Mouse (Mus musculus): ENCODE results near the gene Tmub2. TPM values are rescaled to one million over a fixed set of nuclear protein-coding genes. Genes with fewer than 3 reads are reported as not detected.

Gene Tmub2
- 73.1 and 73.4 TPM in 2 replicates for polyA plus RNA-seq (2015; fragmentation: Nextera tagmentation; extraction: Ambion mirVana)

- under 1% methylated on average over 32 of the region's 32 CpGs for WGBS
- Histone ChIP-seq H3K36me3 (peaks cover 20% of the 10 kb centered on the region), H3K27me3 (no peaks in the 10 kb centered on the region), H3K4me2 (replicated peaks) (peak within 1 kb of the TSS; percentile 90), H3K4me3 (peak within 1 kb of the TSS; percentile 94), H3K9ac (replicated peaks) (peak within 1 kb of the TSS; percentile 87), H3K9me3 (no peaks in the 10 kb centered on the region), H3K27ac (replicated peaks) (peak within 1 kb of the TSS; percentile 89), H3K4me1 (peaks cover 20% of the 10 kb centered on the region)
- peak; percentile 91 for ATAC-seq (replicated peaks)
Measured at GRCm38 (mm10) chr11:102284501-102285094, at the start of gene Tmub2. TSS of gene Tmub2 (plus strand) at chr11:102284931.

GRCm38 (mm10) chr11:102236022-102236421, 48.7 kb upstream of the Tmub2 start:
- H3K36me3 ChIP-seq, result no peaks in the 10 kb centered on the region
- 0 out of 2 replicates have a peak, but pooled peaks cover under 1% of the 10 kb centered on the region for H3K4me1 ChIP-seq
- H3K9me3 ChIP-seq, result no peaks in the 10 kb centered on the region
- H3K27ac ChIP-seq (replicated peaks), result no peak overlapping the region
- H3K9ac ChIP-seq (replicated peaks), result no peak overlapping the region
- H3K4me3 ChIP-seq, result no peak overlapping the region
- ATAC-seq (replicated peaks), result no peak
- WGBS, result 76% methylated on average over 2 of the region's 2 CpGs
- no peak overlapping the region for H3K4me2 ChIP-seq (replicated peaks)
- H3K27me3 ChIP-seq, result no peaks in the 10 kb centered on the region

- Histone ChIP-seq H3K9me3 (no peaks in the 10 kb centered on the region), H3K4me2 (replicated peaks) (no peak overlapping the region), H3K4me3 (no peak overlapping the region), H3K4me1 (peaks cover 11% of the 10 kb centered on the region), H3K27ac (replicated peaks) (no peak overlapping the region), H3K27me3 (no peaks in the 10 kb centered on the region), H3K36me3 (no peaks in the 10 kb centered on the region), H3K9ac (replicated peaks) (no peak overlapping the region)
- 87% methylated on average over 6 of the region's 6 CpGs for WGBS
- ATAC-seq (replicated peaks), result no peak
Measured at GRCm38 (mm10) chr11:102240636-102241035, 44.1 kb upstream of the Tmub2 start.

- Histone ChIP-seq H3K36me3 (no peaks in the 10 kb centered on the region), H3K9ac (replicated peaks) (no peak overlapping the region), H3K4me1 (peaks cover 15% of the 10 kb centered on the region), H3K4me2 (replicated peaks) (no peak overlapping the region), H3K27me3 (no peaks in the 10 kb centered on the region), H3K9me3 (no peaks in the 10 kb centered on the region), H3K27ac (replicated peaks) (no peak overlapping the region), H3K4me3 (no peak overlapping the region)
- 89% methylated on average over 5 of the region's 5 CpGs for WGBS
- ATAC-seq (replicated peaks), result no peak
Measured at GRCm38 (mm10) chr11:102241246-102241645, 43.5 kb upstream of the Tmub2 start.

- no peak for ATAC-seq (replicated peaks)
Measured at GRCm38 (mm10) chr11:102241874-102242273, 42.9 kb upstream of the Tmub2 start.

GRCm38 (mm10) chr11:102244926-102245449, 39.7 kb upstream of the Tmub2 start:
- H3K9me3 ChIP-seq, result no peaks in the 10 kb centered on the region
- peak; percentile 75 for ATAC-seq (replicated peaks)
- under 1% methylated on average over 32 of the region's 32 CpGs for WGBS
- H3K27me3 ChIP-seq, result no peaks in the 10 kb centered on the region
- H3K9ac ChIP-seq (replicated peaks), result peak overlapping the region; percentile 48
- peak overlapping the region; percentile 70 for H3K4me2 ChIP-seq (replicated peaks)
- peak overlapping the region; percentile 37 for H3K4me3 ChIP-seq
- no peaks in the 10 kb centered on the region for H3K36me3 ChIP-seq
- H3K4me1 ChIP-seq, result peaks cover 26% of the 10 kb centered on the region
- H3K27ac ChIP-seq (replicated peaks), result peak overlapping the region; percentile 69

More at GRCm38 (mm10) chr11:102241874-102242273, 42.9 kb upstream of the Tmub2 start:
- 53% methylated on average over 5 of the region's 5 CpGs for WGBS
- Histone ChIP-seq H3K27me3 (no peaks in the 10 kb centered on the region), H3K9me3 (no peaks in the 10 kb centered on the region), H3K4me1 (peaks cover 15% of the 10 kb centered on the region), H3K27ac (replicated peaks) (no peak overlapping the region), H3K4me2 (replicated peaks) (no peak overlapping the region), H3K9ac (replicated peaks) (no peak overlapping the region), H3K36me3 (no peaks in the 10 kb centered on the region), H3K4me3 (no peak overlapping the region)

GRCm38 (mm10) chr11:102245581-102246272, 39.0 kb upstream of the Tmub2 start:
- peak overlapping the region; percentile 69 for H3K27ac ChIP-seq (replicated peaks)
- H3K9ac ChIP-seq (replicated peaks), result peak overlapping the region; percentile 48; the same call in 1 of the 2 replicates
- peaks cover 26% of the 10 kb centered on the region for H3K4me1 ChIP-seq
- H3K36me3 ChIP-seq, result no peaks in the 10 kb centered on the region
- H3K27me3 ChIP-seq, result no peaks in the 10 kb centered on the region
- WGBS, result 35% methylated on average over 14 of the region's 14 CpGs
- H3K4me2 ChIP-seq (replicated peaks), result peak overlapping the region; percentile 70
- H3K9me3 ChIP-seq, result no peaks in the 10 kb centered on the region
- ATAC-seq (replicated peaks), result no peak
- peak overlapping the region; percentile 37 for H3K4me3 ChIP-seq

GRCm38 (mm10) chr11:102246273-102246635, 38.5 kb upstream of the Tmub2 start:
- H3K36me3 ChIP-seq, result no peaks in the 10 kb centered on the region
- no peak overlapping the region for H3K9ac ChIP-seq (replicated peaks)
- 67% methylated on average over 6 of the region's 6 CpGs for WGBS
- peaks cover 26% of the 10 kb centered on the region for H3K4me1 ChIP-seq
- ATAC-seq (replicated peaks), result no peak
- H3K27me3 ChIP-seq, result no peaks in the 10 kb centered on the region
- H3K9me3 ChIP-seq, result no peaks in the 10 kb centered on the region
- H3K27ac ChIP-seq (replicated peaks), result no peak overlapping the region
- H3K4me2 ChIP-seq (replicated peaks), result no peak overlapping the region
- no peak overlapping the region for H3K4me3 ChIP-seq

GRCm38 (mm10) chr11:102246871-102247270, 37.9 kb upstream of the Tmub2 start:
- Histone ChIP-seq H3K36me3 (no peaks in the 10 kb centered on the region), H3K4me3 (no peak overlapping the region), H3K9me3 (no peaks in the 10 kb centered on the region), H3K4me2 (replicated peaks) (no peak overlapping the region), H3K4me1 (peaks cover 26% of the 10 kb centered on the region), H3K27me3 (no peaks in the 10 kb centered on the region), H3K9ac (replicated peaks) (no peak overlapping the region), H3K27ac (replicated peaks) (no peak overlapping the region)
- no peak for ATAC-seq (replicated peaks)
- WGBS, result 86% methylated on average over 4 of the region's 4 CpGs

GRCm38 (mm10) chr11:102248630-102249230, 36.0 kb upstream of the Tmub2 start, which contains the start of gene BC030867:
TSS of gene BC030867 (plus strand) at chr11:102248882.
- Histone ChIP-seq H3K9ac (replicated peaks) (peak within 1 kb of the TSS; percentile 44), H3K9me3 (no peaks in the 10 kb centered on the region), H3K36me3 (no peaks in the 10 kb centered on the region), H3K4me3 (peak within 1 kb of the TSS; percentile 54), H3K27ac (replicated peaks) (no peak within 1 kb of the TSS), H3K27me3 (no peaks in the 10 kb centered on the region), H3K4me2 (replicated peaks) (peak within 1 kb of the TSS; percentile 90), H3K4me1 (peaks cover 26% of the 10 kb centered on the region)
- under 1% methylated on average over 41 of the region's 41 CpGs for WGBS
- ATAC-seq (replicated peaks), result peak; percentile 49

- H3K36me3 ChIP-seq, result no peaks in the 10 kb centered on the region
- peaks cover 26% of the 10 kb centered on the region for H3K4me1 ChIP-seq
- ATAC-seq (replicated peaks), result no peak
- no peak overlapping the region for H3K27ac ChIP-seq (replicated peaks)
- peak overlapping the region; percentile 44 for H3K9ac ChIP-seq (replicated peaks)
- peak overlapping the region; percentile 54 for H3K4me3 ChIP-seq
- WGBS, result 8% methylated on average over 9 of the region's 9 CpGs
- no peaks in the 10 kb centered on the region for H3K9me3 ChIP-seq
- peak overlapping the region; percentile 90 for H3K4me2 ChIP-seq (replicated peaks)
- no peaks in the 10 kb centered on the region for H3K27me3 ChIP-seq
Measured at GRCm38 (mm10) chr11:102249351-102250090, 35.2 kb upstream of the Tmub2 start.
